Comparison of ENCODE assay signal across 10 mouse cellular contexts in the genomic region with DNA sequence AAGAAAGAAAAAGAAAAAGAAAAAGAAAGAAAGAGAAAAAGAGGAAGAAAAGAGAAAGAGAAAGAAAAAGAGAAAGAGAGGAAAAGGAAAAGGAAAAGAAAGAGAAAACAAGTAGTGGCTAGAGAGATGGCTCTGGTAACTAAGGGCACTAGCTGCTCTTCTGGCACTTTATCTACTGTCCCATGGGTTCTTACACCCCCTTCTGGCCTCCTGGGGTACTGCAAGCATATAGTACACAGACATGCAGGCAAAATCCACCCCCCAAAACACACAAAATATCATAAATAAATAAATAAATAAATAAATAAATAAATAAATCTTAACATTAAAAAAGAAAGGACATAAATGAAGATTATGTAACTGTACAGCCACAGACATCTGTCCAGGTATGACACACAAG. TPM values are rescaled to one million over a fixed set of nuclear protein-coding genes. Genes with fewer than 3 reads are reported as not detected.
DNase-seq lines count a peak whose midpoint lies in the region; ATAC-seq and TF ChIP-seq lines count a peak whose summit lies in the region.
"Had no signal": no experiment of that assay in that cellular context is flagged by ENCODE, and none has a peak within 500 bp of the region (broad histone marks: within the 10 kb centered on the region; RNA-seq: fewer than 3 reads in every experiment).

No protein-coding gene starts in this region.

- H3K79me2 ChIP-seq in C2C12 (ENCODE audit: control insufficient read depth, insufficient read depth) = no peaks in the 10 kb centered on the region

- H3K79me3 ChIP-seq in C2C12 (ENCODE audit: low read depth) = no peaks in the 10 kb centered on the region

- H3K4me1 ChIP-seq in hindbrain, embryonic 11.5 days (replicated peaks; ENCODE audit: control insufficient read depth, insufficient read depth, low read length) = no peaks in the 10 kb centered on the region
- no peaks in the 10 kb centered on the region for H3K4me1 ChIP-seq in hindbrain, embryonic 12.5 days
- H3K4me1 ChIP-seq: embryonic facial prominence, embryonic 15.5 days had no signal

- H3K27ac ChIP-seq in hindbrain, embryonic 11.5 days (ENCODE audit: low read depth, low read length) = no peak overlapping the region
- no peak overlapping the region for H3K27ac ChIP-seq in hindbrain, embryonic 12.5 days
- H3K27ac ChIP-seq: embryonic facial prominence, embryonic 15.5 days had no signal

- no peaks in the 10 kb centered on the region for H3K36me3 ChIP-seq in hindbrain, embryonic 11.5 days (ENCODE audit: control insufficient read depth, insufficient read depth, low read length)
- no peaks in the 10 kb centered on the region for H3K36me3 ChIP-seq in hindbrain, embryonic 12.5 days
- H3K36me3 ChIP-seq in C2C12 (ENCODE audit: control insufficient read depth, insufficient read depth) = no peaks in the 10 kb centered on the region
- H3K36me3 ChIP-seq: embryonic facial prominence, embryonic 15.5 days had no signal

- H3ac ChIP-seq in C2C12 (ENCODE audit: control insufficient read depth, insufficient read length, low read depth) = no peak overlapping the region

- H3K4me2 ChIP-seq in hindbrain, embryonic 11.5 days (replicated peaks; ENCODE audit: low read depth, low read length) = no peak overlapping the region
- no peak overlapping the region for H3K4me2 ChIP-seq in hindbrain, embryonic 12.5 days (replicated peaks)
- H3K4me2 ChIP-seq: embryonic facial prominence, embryonic 15.5 days had no signal

- no peaks in the 10 kb centered on the region for H3K9me3 ChIP-seq in hindbrain, embryonic 11.5 days (ENCODE audit: control insufficient read depth, low read length)
- no peaks in the 10 kb centered on the region for H3K9me3 ChIP-seq in hindbrain, embryonic 12.5 days (replicated peaks)
- H3K9me3 ChIP-seq: embryonic facial prominence, embryonic 15.5 days had no signal

- H3K9ac ChIP-seq in hindbrain, embryonic 11.5 days (ENCODE audit: low read depth, low read length) = no peak overlapping the region
- H3K9ac ChIP-seq in hindbrain, embryonic 12.5 days = no peak overlapping the region
- H3K9ac ChIP-seq: embryonic facial prominence, embryonic 15.5 days had no signal

- TF ChIP-seq CTCF in C2C12 (IDR thresholded peaks at IDR 0.05; ENCODE audit: control insufficient read depth, insufficient read depth, insufficient read length) = peak; percentile 28

- H3K4me3 ChIP-seq in hindbrain, embryonic 11.5 days (ENCODE audit: low read depth, low read length) = no peak overlapping the region
- no peak overlapping the region for H3K4me3 ChIP-seq in hindbrain, embryonic 12.5 days
- H3K4me3 ChIP-seq in C2C12 (ENCODE audit: insufficient read depth, poor library complexity, severe bottlenecking) = no peak overlapping the region
- H3K4me3 ChIP-seq: embryonic facial prominence, embryonic 15.5 days had no signal

- ATAC-seq in hindbrain, embryonic 11.5 days (ENCODE audit: low FRiP score) = no peak
- no peak for ATAC-seq in hindbrain, embryonic 12.5 days (ENCODE audit: low FRiP score)

- DNase-seq in hindbrain, embryonic 11.5 days (ENCODE audit: low spot score) = peak; percentile 72
- DNase-seq in T-cell, adult 2 months (ENCODE audit: low spot score) = peak; percentile 58
- DNase-seq in embryo, embryonic 11.5 days (ENCODE audit: low read depth, low spot score) = peak; percentile 42
- peak; percentile 84 for DNase-seq in kidney, postnatal 10 days
- peak; percentile 22 to 35 for DNase-seq in monocyte, adult 2 months (ENCODE audit: low read depth in 1 of 2, low spot score in 2 of 2)
- peak; percentile 62 to 77 for DNase-seq in thymus, postnatal 10 days (ENCODE audit: low spot score in 2 of 2)

- no peaks in the 10 kb centered on the region for H3K27me3 ChIP-seq in hindbrain, embryonic 11.5 days (ENCODE audit: control insufficient read depth, insufficient read depth, low read length)
- H3K27me3 ChIP-seq in hindbrain, embryonic 12.5 days = no peaks in the 10 kb centered on the region
- H3K27me3 ChIP-seq in C2C12 (ENCODE audit: control insufficient read depth, insufficient read depth, insufficient read length) = no peaks in the 10 kb centered on the region
- H3K27me3 ChIP-seq: embryonic facial prominence, embryonic 15.5 days had no signal

TF ChIP-seq in C2C12, 6 proteins besides CTCF, POLR2A, EP300 and RAD21:
- TF ChIP-seq MAX (IDR thresholded peaks at IDR 0.05) (no peak), MYOD1 (IDR thresholded peaks at IDR 0.05; ENCODE audit: control insufficient read depth, insufficient read length, low read depth) (no peak), CEBPB (IDR thresholded peaks at IDR 0.05; ENCODE audit: low read depth) (no peak), USF1 (IDR thresholded peaks at IDR 0.05; ENCODE audit: low read depth) (no peak), MYOG (IDR thresholded peaks at IDR 0.05; ENCODE audit: control insufficient read depth, extremely low read depth, insufficient read length) (no peak), FOSL1 (IDR thresholded peaks at IDR 0.05; ENCODE audit: insufficient read depth, low read length, poor library complexity, severe bottlenecking) (no peak)

RNA-seq across cellular contexts. Expression of a gene that starts 20.4 kb away (rescaled TPM):
- polyA plus RNA-seq in hindbrain, embryonic 11.5 days (2014; fragmentation: Nextera tagmentation; extraction: Ambion mirVana) = 0.33 and 0.96 TPM in 2 replicates
- polyA plus RNA-seq in hindbrain, embryonic 12.5 days (2016; fragmentation: Nextera tagmentation; extraction: Ambion mirVana) = 0.59 and 0.81 TPM in 2 replicates
- 0.51 TPM for polyA plus RNA-seq in C2C12 (2012; fragmentation: generic; extraction: Trizol)

RNA-seq across cellular contexts. Expression of a gene that starts 22.6 kb away (rescaled TPM):
- 48.1 and 51.1 TPM in 2 replicates for polyA plus RNA-seq in hindbrain, embryonic 11.5 days (2014; fragmentation: Nextera tagmentation; extraction: Ambion mirVana)
- 39.9 and 44.1 TPM in 2 replicates for polyA plus RNA-seq in hindbrain, embryonic 12.5 days (2016; fragmentation: Nextera tagmentation; extraction: Ambion mirVana)
- 19.8 TPM for polyA plus RNA-seq in C2C12 (2012; fragmentation: generic; extraction: Trizol)

RNA-seq across cellular contexts. Expression of a gene that starts 48.1 kb away (rescaled TPM):
- not detected in 2 replicates for polyA plus RNA-seq in hindbrain, embryonic 11.5 days (2014; fragmentation: Nextera tagmentation; extraction: Ambion mirVana)
- not detected in 2 replicates for polyA plus RNA-seq in hindbrain, embryonic 12.5 days (2016; fragmentation: Nextera tagmentation; extraction: Ambion mirVana)
- polyA plus RNA-seq in C2C12 (2012; fragmentation: generic; extraction: Trizol) = not detected
- polyA plus RNA-seq: embryonic facial prominence, embryonic 15.5 days; lung, embryonic 16.5 days had no signal

Comparison
In these comparisons a context has a peak if more than half of its experiments do, and no peak if none do; other contexts are left out.
1. DNase-seq: peak in every context shown above with its lines; median percentile 84 in kidney, postnatal 10 days; 72 in hindbrain, embryonic 11.5 days; 70 in thymus, postnatal 10 days; 58 in T-cell, adult 2 months; 42 in embryo, embryonic 11.5 days; 28 in monocyte, adult 2 months.